Mouse (Mus musculus) midbrain, embryonic 12.5 days (tissue): ENCODE data around the gene C2cd2l. TPM values are rescaled to one million over a fixed set of nuclear protein-coding genes. Genes with fewer than 3 reads are reported as not detected.
A peak's percentile ranks its signal among the peaks of the same experiment; 100 is the strongest.
"Not testable (repeated sequence)": the region's sequence is repeated elsewhere in the genome, so short reads cannot be mapped to it uniquely, and the experiment has no call there.

Experiments used
- ATAC-seq: fragments of 200-750 bp; cut with Nextera tagmentation; 2 replicates; pipeline ENCODE4 v1.8.0; 2017; ENCODE audit warnings: low read depth, moderate TSS enrichment, moderate library complexity; ENCODE audit not compliant: low FRiP score
- H3K27ac ChIP-seq: fragments of 300-500 bp; sonication (generic); replicated peaks from 2 replicates; pipeline ENCODE4 v1.5.1; 2016; ENCODE audit warnings: mild to moderate bottlenecking
- H3K27me3 ChIP-seq: fragments of 300-500 bp; sonication (generic); 2 replicates; pipeline ENCODE4 v1.6.1; 2016; ENCODE audit warnings: mild to moderate bottlenecking
- H3K36me3 ChIP-seq: fragments of 300-500 bp; sonication (generic); 2 replicates; pipeline ENCODE4 v1.6.1; 2016
- H3K4me1 ChIP-seq: fragments of 300-500 bp; sonication (generic); 2 replicates; pipeline ENCODE4 v1.6.1; 2016
- H3K4me2 ChIP-seq: fragments of 300-500 bp; sonication (generic); replicated peaks from 2 replicates; pipeline ENCODE4 v1.6.1; 2016; ENCODE audit warnings: mild to moderate bottlenecking, moderate library complexity
- H3K4me3 ChIP-seq: fragments of 300-500 bp; sonication (generic); 2 replicates; pipeline ENCODE4 v1.5.1; 2016; ENCODE audit warnings: mild to moderate bottlenecking
- H3K9ac ChIP-seq: fragments of 300-500 bp; sonication (generic); replicated peaks from 2 replicates; pipeline ENCODE4 v1.6.1; 2016; ENCODE audit warnings: mild to moderate bottlenecking, moderate library complexity
- H3K9me3 ChIP-seq: fragments of 300-500 bp; sonication (generic); 2 replicates; pipeline ENCODE4 v1.6.1; 2016; ENCODE audit warnings: mild to moderate bottlenecking
- WGBS: fragments of 180-500 bp; shearing (Covaris S2); methylation state at CpG from one replicate; pipeline ENCODE4 v1.1.7; 2016; 5-methylcytosine and 5-hydroxymethylcytosine counted together
- polyA plus RNA-seq: library from polyadenylated mRNA; unstranded; fragments of >200 nt; fragmentation: Nextera tagmentation; extraction: Ambion mirVana; gene quantifications from 2 replicates; pipeline ENCODE4 v1.2.1, GENCODE M21; 2016

The C2cd2l gene
- polyA plus RNA-seq = 19.0 and 19.7 TPM in 2 replicates

DNA sequence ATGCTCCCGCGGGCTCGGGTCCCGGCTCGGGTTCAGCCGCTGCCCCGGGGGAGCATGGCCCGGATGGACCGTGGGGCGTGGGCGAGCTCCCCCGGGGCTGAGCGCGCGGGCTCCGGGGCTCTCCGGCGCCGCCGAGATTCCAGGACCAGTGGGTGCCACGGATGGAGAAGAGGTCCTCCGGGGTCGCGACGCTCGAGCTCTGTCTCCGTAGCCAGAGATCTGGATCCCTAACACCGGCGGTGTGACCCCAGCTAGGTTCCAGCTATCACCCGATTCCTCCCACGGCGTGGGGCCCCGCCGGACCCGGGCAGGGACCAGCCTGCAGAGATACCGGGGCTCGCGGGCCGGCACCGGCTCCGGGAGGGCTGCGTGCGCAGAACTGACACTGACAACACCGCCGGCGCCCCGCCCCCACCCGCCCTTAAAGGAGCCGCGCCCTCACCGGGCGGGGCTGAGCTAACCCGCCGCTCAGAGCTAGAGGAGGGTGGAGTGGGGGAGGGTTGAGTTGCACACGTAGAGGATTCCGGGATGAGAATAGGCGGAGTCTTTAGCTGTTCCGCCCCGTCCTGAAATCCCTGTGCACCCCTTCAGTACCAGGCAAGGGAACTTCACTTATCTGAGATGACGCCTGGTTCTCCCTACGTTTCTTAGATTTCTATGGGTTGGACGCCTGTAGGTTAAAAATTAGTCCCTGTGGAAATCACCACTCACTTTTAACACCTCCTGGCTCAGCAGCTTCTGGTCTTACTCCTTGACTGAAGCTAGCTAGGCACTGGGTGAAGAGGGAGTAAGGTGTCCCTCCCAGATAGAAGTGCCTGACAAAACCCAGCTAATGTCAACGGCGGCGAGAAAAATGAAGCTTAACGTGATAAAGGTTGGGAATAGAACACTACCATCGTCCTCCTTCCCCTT lies at the start of gene C2cd2l:
TSS of gene C2cd2l (minus strand) at position 399 of the 912 bp plus-strand sequence.
- peak; percentile 98 for ATAC-seq
- Histone ChIP-seq H3K27ac (peak within 1 kb of the TSS; percentile 80), H3K4me2 (peak within 1 kb of the TSS; percentile 92), H3K9me3 (no peaks in the 10 kb centered on the region), H3K4me3 (peak within 1 kb of the TSS; percentile 95), H3K9ac (peak within 1 kb of the TSS; percentile 91), H3K27me3 (no peaks in the 10 kb centered on the region; the same call in 1 of the 2 replicates), H3K4me1 (peaks cover 34% of the 10 kb centered on the region), H3K36me3 (peaks cover 17% of the 10 kb centered on the region)
- WGBS = under 1% methylated on average over 66 of the region's 67 CpGs

DNA sequence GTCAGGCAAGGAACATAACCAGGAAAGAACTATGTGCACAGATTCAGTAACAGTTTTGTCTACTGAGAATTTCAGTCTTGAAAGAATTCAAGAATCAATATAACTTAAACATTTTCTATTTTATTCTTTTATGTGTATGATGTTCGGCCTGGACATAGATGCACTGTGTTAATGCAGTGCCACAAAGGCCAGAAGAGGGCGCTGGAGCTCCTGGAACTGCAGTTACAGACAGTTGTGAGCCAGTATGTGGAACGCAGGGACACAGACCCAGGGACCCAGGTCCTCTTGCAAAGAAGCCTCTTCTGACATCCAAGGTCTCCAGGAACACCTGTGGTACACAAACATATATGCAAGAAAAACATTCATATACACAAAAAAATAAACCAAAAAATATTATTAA lies 44.4 kb upstream of the C2cd2l start:
- Histone ChIP-seq H3K4me1 (peaks cover 8% of the 10 kb centered on the region), H3K36me3 (peaks cover 4% of the 10 kb centered on the region; the same call in 1 of the 2 replicates), H3K9ac (no peak overlapping the region), H3K9me3 (no peaks in the 10 kb centered on the region), H3K4me2 (no peak overlapping the region), H3K4me3 (no peak overlapping the region), H3K27me3 (no peaks in the 10 kb centered on the region), H3K27ac (no peak overlapping the region)
- 63% methylated on average over 3 of the region's 3 CpGs for WGBS
- no peak for ATAC-seq

- H3K9me3 ChIP-seq, H3K27me3 ChIP-seq, H3K9ac ChIP-seq, H3K4me1 ChIP-seq: not testable (repeated sequence)
- ATAC-seq = 0 out of 2 replicates have a peak, but pooled peaks have one; percentile 30
- peak overlapping the region; percentile 96 for H3K4me3 ChIP-seq
- WGBS = 47% methylated on average over 4 of the region's 4 CpGs
- peak overlapping the region; percentile 93 for H3K4me2 ChIP-seq
- peak overlapping the region; percentile 61 for H3K27ac ChIP-seq
- peaks cover 23% of the 10 kb centered on the region for H3K36me3 ChIP-seq
Measured at GRCm38 (mm10) chr9:44361931-44362330, 41.8 kb upstream of the C2cd2l start.

GRCm38 (mm10) chr9:44361190-44361917 lies 41.3 kb upstream of the C2cd2l start, which contains the start of gene Vps11:
Gene Vps11 (minus strand): TSS chr9:44361670.
- peaks cover 28% of the 10 kb centered on the region for H3K36me3 ChIP-seq
- H3K4me2 ChIP-seq = peak within 1 kb of the TSS; percentile 93
- WGBS = under 1% methylated on average over 44 of the region's 44 CpGs
- no peaks in the 10 kb centered on the region for H3K9me3 ChIP-seq
- peak within 1 kb of the TSS; percentile 96 for H3K4me3 ChIP-seq
- H3K27me3 ChIP-seq = no peaks in the 10 kb centered on the region
- H3K4me1 ChIP-seq = peaks cover 8% of the 10 kb centered on the region
- peak within 1 kb of the TSS; percentile 84 for H3K9ac ChIP-seq
- peak; percentile 90 for ATAC-seq
- H3K27ac ChIP-seq = peak within 1 kb of the TSS; percentile 66

DNA sequence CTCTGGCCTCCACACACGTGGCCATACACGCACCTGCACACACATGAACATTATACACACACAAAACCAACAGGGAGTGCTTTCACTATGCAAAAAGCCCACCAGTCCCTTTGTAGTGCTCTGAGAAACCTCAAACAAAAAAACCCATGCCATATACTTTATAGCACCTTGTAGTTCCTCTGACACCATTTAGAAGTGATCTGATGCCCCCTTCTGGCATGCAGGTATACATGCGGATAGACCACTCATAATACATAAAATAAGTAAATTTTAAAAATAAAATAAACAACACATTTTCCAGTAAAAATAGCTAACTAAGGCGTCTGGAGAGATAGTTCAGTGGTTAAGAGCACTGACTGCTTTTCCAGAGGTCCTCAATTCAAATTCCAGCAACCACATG lies 37.1 kb upstream of the C2cd2l start:
- H3K9ac ChIP-seq = no peak overlapping the region

GRCm38 (mm10) chr9:44353142-44353541 lies 33.1 kb upstream of the C2cd2l start:
- peaks cover 90% of the 10 kb centered on the region for H3K36me3 ChIP-seq
- 95% methylated on average over 6 of the region's 6 CpGs for WGBS
- no peak overlapping the region for H3K4me3 ChIP-seq
- H3K4me2 ChIP-seq = no peak overlapping the region
- H3K4me1 ChIP-seq = no peaks in the 10 kb centered on the region
- no peak overlapping the region for H3K9ac ChIP-seq
- no peak for ATAC-seq
- H3K27me3 ChIP-seq = no peaks in the 10 kb centered on the region
- no peak overlapping the region for H3K27ac ChIP-seq
- no peaks in the 10 kb centered on the region for H3K9me3 ChIP-seq

More for the DNA sequence above, 37.1 kb upstream of the C2cd2l start:
- Histone ChIP-seq H3K36me3 (peaks cover 70% of the 10 kb centered on the region), H3K4me2 (no peak overlapping the region), H3K27ac (no peak overlapping the region), H3K4me3 (no peak overlapping the region), H3K27me3 (no peaks in the 10 kb centered on the region), H3K9me3 (no peaks in the 10 kb centered on the region), H3K4me1 (peaks cover 8% of the 10 kb centered on the region)
- no peak for ATAC-seq
- 82% methylated on average over 4 of the region's 4 CpGs for WGBS

- no peak for ATAC-seq
- Histone ChIP-seq H3K36me3 (peaks cover 93% of the 10 kb centered on the region), H3K9ac (no peak overlapping the region)
Measured at GRCm38 (mm10) chr9:44352337-44352736, 32.3 kb upstream of the C2cd2l start.

GRCm38 (mm10) chr9:44351396-44351795 lies 31.3 kb upstream of the C2cd2l start:
- no peak overlapping the region for H3K27ac ChIP-seq
- no peak overlapping the region for H3K4me2 ChIP-seq
- no peak overlapping the region for H3K9ac ChIP-seq
- H3K36me3 ChIP-seq = peaks cover 91% of the 10 kb centered on the region
- H3K4me1 ChIP-seq = no peaks in the 10 kb centered on the region
- H3K4me3 ChIP-seq = no peak overlapping the region
- ATAC-seq = no peak
- H3K27me3 ChIP-seq = no peaks in the 10 kb centered on the region
- 94% methylated on average over 4 of the region's 4 CpGs for WGBS
- H3K9me3 ChIP-seq = no peaks in the 10 kb centered on the region

More at GRCm38 (mm10) chr9:44352337-44352736, 32.3 kb upstream of the C2cd2l start:
- H3K27me3 ChIP-seq = no peaks in the 10 kb centered on the region
- no peak overlapping the region for H3K4me3 ChIP-seq
- no peak overlapping the region for H3K27ac ChIP-seq
- H3K4me1 ChIP-seq = no peaks in the 10 kb centered on the region
- 95% methylated on average over 10 of the region's 10 CpGs for WGBS
- no peaks in the 10 kb centered on the region for H3K9me3 ChIP-seq
- no peak overlapping the region for H3K4me2 ChIP-seq

- WGBS = 94% methylated on average over 4 of the region's 4 CpGs
- Histone ChIP-seq H3K9me3 (no peaks in the 10 kb centered on the region), H3K9ac (no peak overlapping the region), H3K4me1 (peaks cover 7% of the 10 kb centered on the region), H3K4me2 (no peak overlapping the region), H3K4me3 (no peak overlapping the region), H3K36me3 (peaks cover 63% of the 10 kb centered on the region), H3K27me3 (no peaks in the 10 kb centered on the region), H3K27ac (no peak overlapping the region)
- no peak for ATAC-seq
Measured at GRCm38 (mm10) chr9:44348546-44348945, 28.5 kb upstream of the C2cd2l start.

GRCm38 (mm10) chr9:44347621-44348020 lies 27.5 kb upstream of the C2cd2l start:
- peaks cover 54% of the 10 kb centered on the region for H3K36me3 ChIP-seq
- peaks cover 16% of the 10 kb centered on the region for H3K4me1 ChIP-seq
- no peak overlapping the region for H3K27ac ChIP-seq
- H3K4me3 ChIP-seq = no peak overlapping the region
- H3K9ac ChIP-seq = no peak overlapping the region
- no peak overlapping the region for H3K4me2 ChIP-seq
- no peaks in the 10 kb centered on the region for H3K9me3 ChIP-seq
- no peak for ATAC-seq
- WGBS = 90% methylated on average over 4 of the region's 4 CpGs
- H3K27me3 ChIP-seq = no peaks in the 10 kb centered on the region

DNA sequence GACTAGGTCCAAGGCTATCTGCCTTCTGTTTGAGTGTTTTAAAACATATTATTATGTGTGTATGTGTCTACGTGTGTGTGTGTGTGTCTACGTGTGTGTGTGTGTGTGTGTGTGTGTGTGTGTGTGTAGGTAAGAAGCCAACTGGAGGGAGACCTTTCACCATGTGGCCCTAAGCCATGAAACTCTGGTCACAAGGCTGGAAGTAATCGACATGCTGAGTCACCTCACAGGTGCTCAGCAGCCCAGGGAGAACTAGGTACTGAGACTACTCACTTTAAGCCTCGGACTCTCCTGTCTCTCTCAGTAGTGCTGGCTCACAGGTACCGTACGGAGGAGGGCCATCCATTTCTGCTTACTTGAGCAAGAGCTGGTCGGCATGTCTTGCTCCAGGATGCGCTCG lies 27.1 kb upstream of the C2cd2l start:
- no peak overlapping the region for H3K27ac ChIP-seq
- 92% methylated on average over 9 of the region's 9 CpGs for WGBS
- H3K4me3 ChIP-seq = no peak overlapping the region
- no peak overlapping the region for H3K4me2 ChIP-seq
- H3K9me3 ChIP-seq = no peaks in the 10 kb centered on the region
- no peak for ATAC-seq
- no peak overlapping the region for H3K9ac ChIP-seq
- H3K36me3 ChIP-seq = peaks cover 49% of the 10 kb centered on the region
- H3K27me3 ChIP-seq = no peaks in the 10 kb centered on the region
- H3K4me1 ChIP-seq = peaks cover 17% of the 10 kb centered on the region
